Mouse (Mus musculus) lung, embryonic 14.5 days (tissue): Measurements from ENCODE around the gene Dab1. TPM values are rescaled to one million over a fixed set of nuclear protein-coding genes. Genes with fewer than 3 reads are reported as not detected.

Source experiments
- ATAC-seq: fragments of 200-750 bp; cut with Nextera tagmentation; 2 replicates; pipeline ENCODE4 v1.8.0; 2017; ENCODE audit warnings: mild to moderate bottlenecking, moderate TSS enrichment, moderate library complexity; ENCODE audit not compliant: insufficient read depth
- DNase-seq: peaks from one replicate; pipeline ENCODE4 v3.0.0-alpha.2; 2015
- H3K27ac ChIP-seq: fragments of 300-500 bp; sonication (generic); 2 replicates; pipeline ENCODE4 v1.5.1; 2014; ENCODE audit warnings: low read depth, mild to moderate bottlenecking, moderate library complexity
- H3K27me3 ChIP-seq: fragments of 300-500 bp; sonication (generic); 2 replicates; pipeline ENCODE4 v1.6.1; 2014; ENCODE audit warnings: low read length, control low read depth; ENCODE audit not compliant: insufficient read depth
- H3K36me3 ChIP-seq: fragments of 300-500 bp; sonication (generic); 2 replicates; pipeline ENCODE4 v1.6.1; 2014; ENCODE audit warnings: control low read depth; ENCODE audit not compliant: insufficient read depth
- H3K4me1 ChIP-seq: fragments of 300-500 bp; sonication (generic); 2 replicates; pipeline ENCODE4 v1.6.1; 2014; ENCODE audit warnings: antibody characterized with exemption, control low read depth; ENCODE audit not compliant: insufficient read depth
- H3K4me2 ChIP-seq: fragments of 300-500 bp; sonication (generic); 2 replicates; pipeline ENCODE4 v1.6.1; 2014; ENCODE audit warnings: mild to moderate bottlenecking
- H3K4me3 ChIP-seq: fragments of 300-500 bp; sonication (generic); 2 replicates; pipeline ENCODE4 v1.5.1; 2014; ENCODE audit warnings: low read depth, low read length
- H3K9ac ChIP-seq: fragments of 300-500 bp; sonication (generic); 2 replicates; pipeline ENCODE4 v1.6.1; 2014
- H3K9me3 ChIP-seq: fragments of 300-500 bp; sonication (generic); 2 replicates; pipeline ENCODE4 v1.6.1; 2016; ENCODE audit warnings: low read depth, low read length, control low read depth
- CTCF ChIP-seq: IDR thresholded peaks from 2 replicates; pipeline ENCODE4 v1.5.1; 2016; ENCODE audit warnings: antibody characterized with exemption, low read depth
- WGBS: fragments of 180-500 bp; shearing (Covaris S2); extraction: QIAGEN DNeasy Blood & Tissue Kit; methylation state at CpG from one replicate; pipeline ENCODE4 v1.1.7; 2014; 5-methylcytosine and 5-hydroxymethylcytosine counted together
- polyA plus RNA-seq: library from polyadenylated mRNA; unstranded; fragments of >200 nt; fragmentation: Nextera tagmentation; extraction: Ambion mirVana; gene quantifications from 2 replicates; pipeline ENCODE4 v1.2.1, GENCODE M21; 2014

Dab1 gene
- polyA plus RNA-seq, 1 experiment from 2014 or later = 4.4 TPM

DNA sequence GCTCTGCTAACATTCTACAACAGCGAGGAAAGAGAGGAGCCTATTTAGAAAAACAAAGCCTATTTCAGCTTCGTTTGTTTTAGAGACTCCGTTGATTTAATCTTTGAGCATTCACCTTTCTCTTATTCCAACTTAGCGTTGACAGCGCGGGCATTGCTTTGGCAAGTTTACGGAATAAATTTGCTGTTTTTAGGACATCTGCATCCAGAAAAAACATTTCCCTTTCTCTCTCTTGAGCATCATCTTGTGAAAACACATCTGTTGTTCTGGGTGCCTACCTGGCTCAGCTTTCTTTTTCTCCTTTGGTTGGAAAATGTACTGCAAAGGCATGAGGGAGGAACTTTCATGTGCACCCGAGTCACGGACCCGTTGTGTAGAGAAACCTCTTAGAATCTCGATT lies 143.3 kb downstream of the Dab1 start:
- WGBS = 80% methylated on average over 11 of the region's 11 CpGs
- no peak overlapping the region for H3K4me2 ChIP-seq
- H3K36me3 ChIP-seq = no peaks in the 10 kb centered on the region
- ATAC-seq = no peak
- H3K4me3 ChIP-seq = no peak overlapping the region
- no peak for DNase-seq
- H3K9me3 ChIP-seq = no peaks in the 10 kb centered on the region
- H3K27ac ChIP-seq = no peak overlapping the region
- TF ChIP-seq CTCF = no peak
- H3K27me3 ChIP-seq = no peaks in the 10 kb centered on the region
- H3K9ac ChIP-seq = no peak overlapping the region
- no peaks in the 10 kb centered on the region for H3K4me1 ChIP-seq

DNA sequence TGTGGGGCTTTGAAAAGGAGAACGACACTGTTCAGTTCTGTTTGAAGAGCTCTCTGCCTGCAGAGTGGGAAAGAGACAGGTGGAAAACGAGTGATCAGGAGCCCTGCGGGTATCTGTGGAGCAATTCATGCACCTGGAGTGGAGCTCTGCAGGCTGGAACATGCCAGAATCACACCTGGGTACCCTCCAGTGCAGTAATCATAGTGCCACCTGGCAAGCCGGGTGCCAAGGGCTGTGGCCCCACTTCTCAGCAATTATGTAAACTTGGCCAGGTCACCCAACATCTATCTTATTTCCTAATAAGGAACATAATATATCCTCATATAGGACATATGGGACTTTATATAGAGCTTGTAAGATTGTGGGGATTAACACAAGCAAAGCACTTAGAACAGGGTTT lies 156.6 kb downstream of the Dab1 start:
- ATAC-seq (no peak), DNase-seq (no peak)
- Histone ChIP-seq H3K4me2 (no peak overlapping the region), H3K36me3 (no peaks in the 10 kb centered on the region), H3K9ac (no peak overlapping the region), H3K9me3 (no peaks in the 10 kb centered on the region), H3K27me3 (no peaks in the 10 kb centered on the region), H3K27ac (no peak overlapping the region), H3K4me1 (no peaks in the 10 kb centered on the region; the same call in 1 of the 2 replicates), H3K4me3 (no peak overlapping the region)
- 53% methylated on average over 4 of the region's 4 CpGs for WGBS
- TF ChIP-seq CTCF = no peak

DNA sequence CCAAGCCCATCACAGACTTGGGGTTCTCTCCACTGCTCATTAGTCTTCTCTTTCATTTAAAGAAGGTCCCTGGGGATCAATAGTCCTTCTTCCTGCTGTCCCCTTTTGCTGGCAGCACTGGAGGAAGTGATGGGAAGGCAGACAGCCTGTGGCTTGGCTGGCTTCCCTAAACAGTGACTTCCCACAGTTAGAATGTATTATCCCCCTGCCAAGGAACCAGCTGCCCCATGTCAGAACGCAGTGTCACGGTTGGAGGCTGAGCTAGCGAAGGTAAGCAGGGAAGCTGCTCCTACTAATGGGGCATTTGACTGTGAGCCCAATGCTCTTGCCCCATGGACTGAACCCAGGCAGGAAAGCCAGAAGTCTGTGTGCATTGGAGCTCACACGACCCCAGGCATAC lies 162.2 kb downstream of the Dab1 start:
- WGBS = 40% methylated on average over 4 of the region's 4 CpGs
- Histone ChIP-seq H3K4me1 (peaks cover 13% of the 10 kb centered on the region), H3K9ac (no peak overlapping the region), H3K27ac (peak overlapping the region; percentile 43; the same call in 1 of the 2 replicates), H3K27me3 (no peaks in the 10 kb centered on the region), H3K4me3 (no peak overlapping the region), H3K36me3 (no peaks in the 10 kb centered on the region), H3K9me3 (no peaks in the 10 kb centered on the region), H3K4me2 (no peak overlapping the region)
- peak; percentile 88 for ATAC-seq
- no peak for TF ChIP-seq CTCF
- DNase-seq = peak; percentile 93

DNA sequence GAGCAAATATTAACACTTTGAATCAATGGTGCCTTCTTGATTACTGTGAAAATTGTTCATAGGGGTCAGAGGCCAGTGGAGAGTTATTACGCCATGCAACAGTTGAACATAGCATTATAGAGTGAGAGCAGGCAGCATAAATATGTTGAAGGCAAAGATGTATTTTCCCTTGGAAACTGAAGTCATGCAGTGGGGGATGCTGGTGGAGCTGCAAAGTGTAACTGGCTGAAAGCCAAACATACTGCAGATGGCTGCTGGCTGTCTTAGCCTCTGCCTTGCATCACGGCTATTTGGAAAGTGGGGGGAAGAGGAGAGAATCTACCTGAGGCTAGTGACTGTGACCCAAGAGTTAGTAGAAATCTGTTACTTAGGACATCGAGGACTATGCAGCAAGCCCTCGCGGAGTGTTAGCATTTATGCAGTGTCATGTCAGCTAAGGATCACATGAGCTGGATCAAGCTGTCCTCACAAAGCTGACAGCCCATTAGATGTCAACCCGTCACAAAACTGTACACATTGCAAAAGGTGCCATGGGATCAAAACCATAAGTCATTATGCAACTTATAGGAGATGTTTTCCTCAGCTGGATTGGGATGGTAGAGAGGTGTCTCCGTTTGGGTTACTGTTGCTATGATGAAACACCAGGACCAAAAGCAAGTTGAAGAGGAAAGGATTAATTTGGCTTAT lies 164.5 kb downstream of the Dab1 start:
- Histone ChIP-seq H3K4me2 (no peak overlapping the region), H3K4me1 (peaks cover 13% of the 10 kb centered on the region), H3K9me3 (no peaks in the 10 kb centered on the region), H3K27ac (no peak overlapping the region; the same call in 1 of the 2 replicates), H3K36me3 (no peaks in the 10 kb centered on the region), H3K27me3 (no peaks in the 10 kb centered on the region), H3K9ac (no peak overlapping the region), H3K4me3 (no peak overlapping the region)
- no peak for TF ChIP-seq CTCF
- DNase-seq = peak; percentile 81
- WGBS = 45% methylated on average over 7 of the region's 7 CpGs
- peak; percentile 82 for ATAC-seq

DNA sequence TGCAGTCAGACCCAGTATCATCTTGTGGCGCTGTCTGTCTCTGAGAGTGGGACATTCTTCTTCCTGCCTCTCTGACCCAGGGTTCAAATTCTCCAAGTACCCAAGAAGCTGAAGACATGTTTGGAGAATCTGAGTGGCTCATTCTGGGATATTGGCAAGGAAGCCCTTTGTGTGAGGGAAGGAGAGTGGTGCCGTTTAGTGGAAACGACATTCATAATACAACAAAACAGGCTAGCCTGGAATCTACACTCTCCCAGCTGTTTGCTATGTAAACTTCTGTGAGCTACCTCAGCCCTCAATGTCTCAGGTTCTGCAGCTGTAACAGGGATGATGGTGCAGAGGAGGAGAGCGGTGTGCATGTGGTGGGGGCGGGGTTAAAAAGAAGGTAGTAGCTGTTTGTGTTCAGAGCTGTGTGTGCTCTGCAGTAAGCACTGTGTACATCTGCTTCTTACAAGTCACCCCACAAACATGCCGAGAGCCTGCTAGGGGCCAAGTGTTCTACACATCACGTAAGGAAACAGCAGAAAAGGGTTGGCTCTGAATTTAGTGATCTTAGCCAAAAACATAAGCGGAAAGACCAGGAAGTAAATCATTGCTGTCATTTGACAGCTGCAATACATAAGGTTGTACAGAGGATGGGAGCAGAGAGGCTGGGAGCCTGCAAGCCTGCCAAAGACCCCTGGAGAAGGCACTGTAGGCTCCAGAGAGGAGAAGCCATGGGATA lies 174.6 kb downstream of the Dab1 start:
- DNase-seq = peak; percentile 87
- 32% methylated on average over 8 of the region's 8 CpGs for WGBS
- no peak overlapping the region for H3K4me3 ChIP-seq
- peak; percentile 48 for TF ChIP-seq CTCF
- H3K4me2 ChIP-seq = no peak overlapping the region
- no peaks in the 10 kb centered on the region for H3K27me3 ChIP-seq
- no peaks in the 10 kb centered on the region for H3K9me3 ChIP-seq
- peak overlapping the region; percentile 71; the same call in 1 of the 2 replicates for H3K27ac ChIP-seq
- no peak overlapping the region for H3K9ac ChIP-seq
- H3K36me3 ChIP-seq = no peaks in the 10 kb centered on the region
- peak; percentile 96 for ATAC-seq
- 0 out of 2 replicates have a peak, but pooled peaks cover 3% of the 10 kb centered on the region for H3K4me1 ChIP-seq

DNA sequence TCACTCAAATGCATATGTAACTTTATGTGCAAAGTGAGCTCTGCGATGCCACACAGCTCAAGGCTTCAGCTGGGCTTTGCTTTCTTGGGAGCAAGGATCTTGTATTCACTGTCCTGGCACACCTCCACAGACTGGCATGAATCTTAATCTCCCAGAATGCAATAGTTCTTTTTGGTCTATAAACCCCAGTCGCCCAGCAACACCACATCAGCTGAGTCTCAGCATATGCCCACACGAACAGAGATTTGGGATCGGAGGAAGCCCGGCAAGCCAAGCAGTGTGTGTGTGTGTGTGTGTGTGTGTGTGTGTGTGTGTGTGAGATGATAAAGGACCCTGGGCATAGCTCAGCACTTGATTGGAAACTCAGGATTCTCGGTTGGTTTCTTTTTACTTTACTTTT lies 177.3 kb downstream of the Dab1 start:
- Histone ChIP-seq H3K36me3 (no peaks in the 10 kb centered on the region), H3K4me2 (no peak overlapping the region), H3K27ac (no peak overlapping the region), H3K4me3 (no peak overlapping the region), H3K4me1 (no peaks in the 10 kb centered on the region), H3K9me3 (no peaks in the 10 kb centered on the region), H3K27me3 (no peaks in the 10 kb centered on the region), H3K9ac (no peak overlapping the region)
- DNase-seq (no peak), ATAC-seq (no peak)
- 66% methylated on average over 6 of the region's 6 CpGs for WGBS
- TF ChIP-seq CTCF = no peak

DNA sequence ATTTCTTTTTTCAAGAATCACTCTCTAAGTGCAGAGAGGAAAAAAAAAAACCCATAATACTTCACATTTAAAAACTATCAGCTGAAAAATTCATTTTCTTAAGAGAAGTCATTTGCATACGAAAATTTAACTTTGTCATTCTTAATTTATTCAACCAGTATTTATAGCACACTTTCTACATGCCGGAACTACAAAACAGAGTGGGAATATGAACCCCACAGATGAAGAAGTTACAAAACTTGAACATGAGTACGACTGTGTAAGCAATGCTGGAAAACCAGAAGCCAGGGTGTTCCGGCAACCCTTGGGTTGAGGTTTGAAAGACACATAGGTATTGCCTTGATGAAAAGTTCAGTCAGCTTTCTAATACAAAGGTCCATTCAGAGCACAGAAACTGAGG lies 183.3 kb downstream of the Dab1 start:
- ATAC-seq (no peak), DNase-seq (no peak)
- Histone ChIP-seq H3K4me1 (no peaks in the 10 kb centered on the region), H3K36me3 (no peaks in the 10 kb centered on the region), H3K9me3 (no peaks in the 10 kb centered on the region), H3K27me3 (no peaks in the 10 kb centered on the region), H3K27ac (no peak overlapping the region), H3K4me3 (no peak overlapping the region), H3K9ac (no peak overlapping the region), H3K4me2 (no peak overlapping the region)
- TF ChIP-seq CTCF = no peak
- WGBS = 77% methylated on average over 4 of the region's 4 CpGs
